Mouse (Mus musculus) cerebellum, adult 2 months (tissue): Measurements from ENCODE around the gene Il18bp.

Experiments
- CTCF ChIP-seq: fragments of 200-500 bp; IDR thresholded peaks from 2 replicates; pipeline ENCODE4 v1.5.1; 2011; ENCODE audit warnings: low read depth, mild to moderate bottlenecking, control low read depth, low read length, moderate library complexity, borderline replicate concordance; ENCODE audit not compliant: insufficient read depth
- POLR2A ChIP-seq: fragments of 200-500 bp; IDR thresholded peaks from 2 replicates; pipeline ENCODE4 v1.6.1; 2011; ENCODE audit warnings: low read length, control low read depth, borderline replicate concordance; ENCODE audit not compliant: insufficient read depth

DNA sequence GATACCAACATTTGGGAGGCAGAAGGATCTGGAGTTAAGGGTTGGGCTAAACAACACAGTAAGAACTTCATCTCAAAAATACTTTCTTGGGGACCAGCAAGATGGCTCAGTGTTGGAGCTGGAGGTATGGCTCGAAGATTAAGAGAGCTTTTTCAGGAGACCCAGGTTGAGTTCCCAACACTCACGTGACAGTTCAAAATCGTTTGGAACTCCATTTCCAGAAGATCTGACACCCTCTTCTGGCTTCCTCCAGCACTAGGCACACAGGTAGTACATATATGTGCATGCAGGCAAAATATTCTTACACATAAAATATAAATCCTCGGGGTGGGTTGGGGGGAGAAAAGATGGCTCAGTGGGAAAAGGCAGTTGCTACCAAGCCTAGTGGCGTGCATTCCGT is 47.9 kb upstream of the Il18bp start:
- TF ChIP-seq CTCF = no peak
- no peak for TF ChIP-seq POLR2A
